Mouse (Mus musculus): ENCODE measurements around the gene Dph5. TPM values are rescaled to one million over a fixed set of nuclear protein-coding genes. Genes with fewer than 3 reads are reported as not detected.

Dph5 gene
- polyA plus RNA-seq (2015; fragmentation: Nextera tagmentation; extraction: Ambion mirVana): 23.5 and 25.6 TPM in 2 replicates

GRCm38 (mm10) chr3:115887427-115888309, at the start of gene Dph5:
Gene Dph5, plus strand, starts transcription at chr3:115887837.
- H3K36me3 ChIP-seq: no peaks in the 10 kb centered on the region
- H3K4me2 ChIP-seq: peak within 1 kb of the TSS; percentile 74
- 1% methylated on average over 40 of the region's 40 CpGs for WGBS (ENCODE audit: insufficient replicate concordance)
- peak; percentile 83 for DNase-seq
- peaks cover 15% of the 10 kb centered on the region for H3K4me1 ChIP-seq (replicated peaks)
- H3K27ac ChIP-seq: peak within 1 kb of the TSS; percentile 72
- ATAC-seq (ENCODE audit: low read depth): peak; percentile 93
- H3K9me3 ChIP-seq (replicated peaks): no peaks in the 10 kb centered on the region
- no peaks in the 10 kb centered on the region for H3K27me3 ChIP-seq
- peak within 1 kb of the TSS; percentile 81 for H3K4me3 ChIP-seq (replicated peaks)
- H3K9ac ChIP-seq: peak within 1 kb of the TSS; percentile 82

GRCm38 (mm10) chr3:115844566-115844965, 43.1 kb upstream of the Dph5 start:
- Histone ChIP-seq H3K27ac (no peak overlapping the region), H3K27me3 (no peaks in the 10 kb centered on the region), H3K9ac (no peak overlapping the region), H3K4me2 (no peak overlapping the region), H3K9me3 (replicated peaks) (no peaks in the 10 kb centered on the region), H3K4me3 (replicated peaks) (no peak overlapping the region), H3K4me1 (replicated peaks) (no peaks in the 10 kb centered on the region), H3K36me3 (no peaks in the 10 kb centered on the region)
- 75% methylated on average over 3 of the region's 3 CpGs for WGBS (ENCODE audit: insufficient replicate concordance)
- DNase-seq: no peak
- ATAC-seq (ENCODE audit: low read depth): no peak

- no peaks in the 10 kb centered on the region for H3K36me3 ChIP-seq
- no peak overlapping the region for H3K4me2 ChIP-seq
- H3K9me3 ChIP-seq (replicated peaks): no peaks in the 10 kb centered on the region
- ATAC-seq (ENCODE audit: low read depth) (no peak), DNase-seq (no peak)
- no peaks in the 10 kb centered on the region for H3K27me3 ChIP-seq
- no peak overlapping the region for H3K4me3 ChIP-seq (replicated peaks)
- H3K27ac ChIP-seq: no peak overlapping the region
- no peaks in the 10 kb centered on the region for H3K4me1 ChIP-seq (replicated peaks)
- H3K9ac ChIP-seq: no peak overlapping the region
- WGBS (ENCODE audit: insufficient replicate concordance): 53% methylated on average over 5 of the region's 5 CpGs
Observed at GRCm38 (mm10) chr3:115845032-115845618, 42.5 kb upstream of the Dph5 start.

- H3K27ac ChIP-seq: no peak overlapping the region
- no peak overlapping the region for H3K4me3 ChIP-seq (replicated peaks)
- H3K4me2 ChIP-seq: no peak overlapping the region
- DNase-seq: no peak
- H3K27me3 ChIP-seq: no peaks in the 10 kb centered on the region
- H3K9me3 ChIP-seq (replicated peaks): no peaks in the 10 kb centered on the region
- no peak overlapping the region for H3K9ac ChIP-seq
- no peaks in the 10 kb centered on the region for H3K36me3 ChIP-seq
- no peak for ATAC-seq (ENCODE audit: low read depth)
- WGBS (ENCODE audit: insufficient replicate concordance): 85% methylated on average over 1 of the region's 1 CpGs
- no peaks in the 10 kb centered on the region for H3K4me1 ChIP-seq (replicated peaks)
Observed at GRCm38 (mm10) chr3:115845724-115846123, 41.9 kb upstream of the Dph5 start.

GRCm38 (mm10) chr3:115846153-115846552, 41.5 kb upstream of the Dph5 start:
- H3K9me3 ChIP-seq (replicated peaks): no peaks in the 10 kb centered on the region
- no peaks in the 10 kb centered on the region for H3K36me3 ChIP-seq
- 73% methylated on average over 5 of the region's 5 CpGs for WGBS (ENCODE audit: insufficient replicate concordance)
- no peaks in the 10 kb centered on the region for H3K4me1 ChIP-seq (replicated peaks)
- H3K27me3 ChIP-seq: no peaks in the 10 kb centered on the region
- no peak overlapping the region for H3K4me3 ChIP-seq (replicated peaks)
- DNase-seq (no peak), ATAC-seq (ENCODE audit: low read depth) (no peak)
- no peak overlapping the region for H3K9ac ChIP-seq
- no peak overlapping the region for H3K4me2 ChIP-seq
- H3K27ac ChIP-seq: no peak overlapping the region

- 66% methylated on average over 11 of the region's 11 CpGs for WGBS (ENCODE audit: insufficient replicate concordance)
- Histone ChIP-seq H3K9ac (no peak overlapping the region), H3K36me3 (no peaks in the 10 kb centered on the region), H3K27me3 (no peaks in the 10 kb centered on the region), H3K4me1 (replicated peaks) (no peaks in the 10 kb centered on the region), H3K9me3 (replicated peaks) (no peaks in the 10 kb centered on the region), H3K4me2 (no peak overlapping the region), H3K4me3 (replicated peaks) (no peak overlapping the region), H3K27ac (no peak overlapping the region)
- ATAC-seq (ENCODE audit: low read depth): no peak
- DNase-seq: no peak
Observed at GRCm38 (mm10) chr3:115848686-115849480, 38.8 kb upstream of the Dph5 start.

GRCm38 (mm10) chr3:115850946-115851345, 36.7 kb upstream of the Dph5 start:
- Histone ChIP-seq H3K27ac (no peak overlapping the region), H3K4me3 (replicated peaks) (no peak overlapping the region), H3K27me3 (no peaks in the 10 kb centered on the region), H3K36me3 (no peaks in the 10 kb centered on the region), H3K4me1 (replicated peaks) (no peaks in the 10 kb centered on the region), H3K4me2 (no peak overlapping the region), H3K9ac (no peak overlapping the region), H3K9me3 (replicated peaks) (no peaks in the 10 kb centered on the region)
- DNase-seq (no peak), ATAC-seq (ENCODE audit: low read depth) (no peak)
- WGBS (ENCODE audit: insufficient replicate concordance): 60% methylated on average over 4 of the region's 4 CpGs

- H3K27me3 ChIP-seq: no peaks in the 10 kb centered on the region
- no peaks in the 10 kb centered on the region for H3K36me3 ChIP-seq
- no peaks in the 10 kb centered on the region for H3K4me1 ChIP-seq (replicated peaks)
- no peak overlapping the region for H3K27ac ChIP-seq
- H3K9me3 ChIP-seq (replicated peaks): no peaks in the 10 kb centered on the region
- H3K4me3 ChIP-seq (replicated peaks): no peak overlapping the region
- ATAC-seq (ENCODE audit: low read depth): no peak
- DNase-seq: no peak
- no peak overlapping the region for H3K9ac ChIP-seq
- 72% methylated on average over 7 of the region's 7 CpGs for WGBS (ENCODE audit: insufficient replicate concordance)
- no peak overlapping the region for H3K4me2 ChIP-seq
Observed at GRCm38 (mm10) chr3:115854672-115855191, 32.9 kb upstream of the Dph5 start.

- DNase-seq (no peak), ATAC-seq (ENCODE audit: low read depth) (no peak)
- Histone ChIP-seq H3K27ac (no peak overlapping the region), H3K27me3 (no peaks in the 10 kb centered on the region), H3K9me3 (replicated peaks) (no peaks in the 10 kb centered on the region), H3K36me3 (no peaks in the 10 kb centered on the region), H3K9ac (no peak overlapping the region), H3K4me2 (no peak overlapping the region), H3K4me1 (replicated peaks) (no peaks in the 10 kb centered on the region), H3K4me3 (replicated peaks) (no peak overlapping the region)
- WGBS (ENCODE audit: insufficient replicate concordance): 76% methylated on average over 10 of the region's 10 CpGs
Observed at GRCm38 (mm10) chr3:115855576-115855975, 32.1 kb upstream of the Dph5 start.

- Histone ChIP-seq H3K9ac (no peak overlapping the region), H3K36me3 (no peaks in the 10 kb centered on the region), H3K9me3 (replicated peaks) (no peaks in the 10 kb centered on the region), H3K4me1 (replicated peaks) (no peaks in the 10 kb centered on the region), H3K27ac (no peak overlapping the region), H3K4me3 (replicated peaks) (no peak overlapping the region), H3K27me3 (no peaks in the 10 kb centered on the region), H3K4me2 (no peak overlapping the region)
- ATAC-seq (ENCODE audit: low read depth) (no peak), DNase-seq (no peak)
- 40% methylated on average over 8 of the region's 8 CpGs for WGBS (ENCODE audit: insufficient replicate concordance)
Observed at GRCm38 (mm10) chr3:115856484-115857022, 31.1 kb upstream of the Dph5 start.

- no peaks in the 10 kb centered on the region for H3K36me3 ChIP-seq
- no peaks in the 10 kb centered on the region for H3K27me3 ChIP-seq
- DNase-seq (no peak), ATAC-seq (ENCODE audit: low read depth) (no peak)
- no peak overlapping the region for H3K27ac ChIP-seq
- H3K4me2 ChIP-seq: no peak overlapping the region
- no peaks in the 10 kb centered on the region for H3K9me3 ChIP-seq (replicated peaks)
- H3K4me1 ChIP-seq (replicated peaks): 0 out of 2 replicates have a peak, but pooled peaks cover 2% of the 10 kb centered on the region
- no peak overlapping the region for H3K4me3 ChIP-seq (replicated peaks)
- no peak overlapping the region for H3K9ac ChIP-seq
- 82% methylated on average over 10 of the region's 10 CpGs for WGBS (ENCODE audit: insufficient replicate concordance)
Observed at GRCm38 (mm10) chr3:115857436-115857835, 30.2 kb upstream of the Dph5 start.
